Mouse (Mus musculus) gonadal fat pad, adult 2 months (tissue): Measurements from ENCODE around the gene Olfr49. TPM values are rescaled to one million over a fixed set of nuclear protein-coding genes. Genes with fewer than 3 reads are reported as not detected.

Experiments
- DNase-seq: peaks from one replicate; pipeline ENCODE4 v3.0.0-alpha.2; 2012; ENCODE audit warnings: low read depth
- polyA plus RNA-seq: library from polyadenylated mRNA; depleted of rRNA; stranded (reverse); fragments of >200 nt; gene quantifications from 2 replicates; pipeline ENCODE4 v1.2.3, GENCODE M21; 2012; rRNA removed

The Olfr49 gene
- not detected in 2 replicates for polyA plus RNA-seq

DNA sequence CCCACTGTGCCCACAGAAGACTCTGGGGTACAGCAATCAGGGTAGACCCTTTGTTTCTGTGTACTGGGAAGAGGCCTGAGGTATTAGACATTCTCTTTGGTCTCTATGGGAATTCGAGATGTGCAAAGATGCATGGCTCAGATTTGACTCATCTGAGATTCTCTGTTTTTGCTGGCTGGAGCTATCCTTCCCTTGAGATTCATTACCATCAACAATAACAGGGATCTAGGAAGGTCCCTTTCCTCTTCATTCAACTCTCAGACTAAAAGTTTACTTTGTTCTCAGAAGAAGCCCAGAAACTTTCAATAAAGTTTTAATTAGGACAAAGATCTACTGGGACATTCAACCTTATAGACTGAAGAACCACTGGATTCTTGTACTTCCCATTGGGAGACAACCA is at the start of gene Olfr49:
Olfr49 (minus strand) TSS at position 101 of the 400 bp plus-strand sequence.
- no peak for DNase-seq

DNA sequence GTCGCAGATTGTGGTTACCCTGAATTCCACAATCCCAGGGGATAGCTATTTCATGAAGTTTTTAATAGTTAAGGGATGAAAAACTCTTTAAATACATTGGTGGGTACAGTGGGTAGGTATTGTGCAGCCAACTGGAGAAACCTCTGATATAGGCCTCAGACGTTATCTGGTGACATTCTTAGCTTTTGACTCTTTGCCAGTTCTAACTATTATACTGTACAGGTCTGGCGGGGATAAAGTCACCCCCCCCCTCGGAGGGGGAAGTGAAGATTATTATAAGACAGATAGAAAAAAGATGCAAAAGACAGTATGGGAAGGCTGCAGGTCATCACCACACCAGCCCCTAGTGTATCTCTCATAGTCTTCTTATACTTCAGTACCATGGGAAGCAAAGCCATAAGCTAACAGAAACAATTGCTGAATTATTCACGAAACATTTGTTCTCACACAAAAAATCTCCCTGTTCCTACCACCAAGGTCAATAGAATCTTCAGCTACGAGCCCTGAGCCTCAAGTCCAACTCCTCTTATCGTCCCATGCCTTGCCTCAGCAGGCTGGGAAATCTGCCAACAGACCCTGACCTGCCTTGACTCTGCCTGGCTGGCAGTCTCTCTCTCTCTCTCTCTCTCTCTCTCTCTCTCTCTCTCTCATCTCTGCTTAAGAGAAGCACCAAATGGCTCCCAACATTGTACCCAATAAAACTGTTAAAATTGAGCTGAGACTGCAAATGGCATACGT is 48.9 kb upstream of the Olfr49 start:
- DNase-seq, result no peak

DNA sequence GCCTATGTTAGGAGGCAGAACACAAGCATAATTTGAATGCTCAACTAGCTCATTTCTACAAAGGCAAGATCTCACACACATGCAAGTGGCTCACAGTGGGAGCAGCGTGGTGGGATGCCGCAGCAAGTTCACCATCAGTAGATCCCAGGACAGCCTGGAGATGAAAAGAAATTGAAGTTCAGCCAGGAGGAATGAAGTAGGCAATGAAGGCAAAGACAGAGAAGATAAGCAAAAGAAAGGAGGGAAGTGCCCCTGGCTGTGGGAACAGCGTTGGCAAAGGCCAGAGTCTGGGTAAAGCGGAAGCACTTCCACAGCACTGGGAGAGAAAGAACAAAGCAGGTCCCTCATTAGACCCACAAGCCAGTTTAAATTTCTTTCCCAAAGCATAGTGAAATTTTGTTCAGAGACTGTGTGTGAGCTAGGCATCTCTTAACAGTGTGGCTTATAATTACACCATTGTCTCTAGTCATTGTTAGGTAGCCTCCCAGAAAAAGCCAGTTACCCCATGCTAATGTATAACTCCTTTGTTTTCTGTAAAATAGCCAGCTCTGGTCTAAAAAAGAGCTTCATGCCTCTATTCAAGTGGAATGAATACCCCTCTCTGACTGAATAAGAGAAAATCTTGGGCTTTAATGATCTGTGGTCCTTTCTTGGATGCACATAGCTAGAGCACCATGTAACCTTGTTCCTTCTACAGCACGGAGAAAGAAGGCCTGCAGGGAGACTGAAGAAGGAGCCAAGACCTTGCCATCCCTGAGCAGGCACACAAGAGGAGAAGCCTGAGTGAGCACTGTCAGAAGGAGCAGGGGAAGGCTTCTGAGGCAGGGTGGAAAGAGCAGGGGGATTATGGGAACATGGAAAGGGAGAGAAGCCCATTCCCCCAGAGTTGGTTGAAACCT is 47.7 kb upstream of the Olfr49 start:
- DNase-seq, result no peak

DNA sequence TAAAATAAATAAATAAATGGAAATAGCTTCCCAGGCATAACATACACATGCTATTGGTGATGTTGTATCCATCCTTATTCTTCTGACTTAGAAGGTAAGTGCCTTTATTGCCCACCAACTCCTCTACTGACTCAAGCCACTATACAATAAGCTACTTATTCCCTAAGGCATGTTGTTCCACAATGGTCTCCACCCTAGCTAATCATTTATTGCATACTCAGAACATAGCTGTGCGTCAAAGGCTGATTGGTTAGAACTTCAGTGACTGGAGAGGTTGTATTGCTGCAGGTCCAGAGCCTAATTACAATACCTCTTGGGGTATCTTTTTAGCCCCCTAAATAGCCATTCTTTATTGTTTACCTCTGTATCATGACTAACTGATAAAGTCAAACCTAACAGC is 46.4 kb upstream of the Olfr49 start:
- no peak for DNase-seq

DNA sequence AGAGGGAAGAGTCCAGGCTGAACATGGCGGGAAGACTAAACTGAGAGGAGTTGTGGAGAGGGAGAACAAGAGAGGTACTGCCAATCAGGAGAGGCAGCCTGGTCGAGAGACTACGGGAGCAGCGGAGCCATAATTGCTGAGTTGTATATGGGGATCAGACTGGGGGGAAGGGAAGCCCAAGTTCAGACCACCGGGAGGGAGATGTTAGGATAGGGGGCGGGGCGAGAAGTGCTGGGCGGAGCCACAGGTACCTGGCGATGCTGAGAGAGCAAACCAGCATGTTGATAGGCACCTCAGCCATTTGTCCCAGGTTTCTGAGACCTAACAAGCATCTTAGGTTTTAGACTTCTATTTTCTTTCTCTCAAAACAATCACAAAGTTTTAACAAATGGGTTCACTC is 44.5 kb upstream of the Olfr49 start:
- DNase-seq, result no peak

DNA sequence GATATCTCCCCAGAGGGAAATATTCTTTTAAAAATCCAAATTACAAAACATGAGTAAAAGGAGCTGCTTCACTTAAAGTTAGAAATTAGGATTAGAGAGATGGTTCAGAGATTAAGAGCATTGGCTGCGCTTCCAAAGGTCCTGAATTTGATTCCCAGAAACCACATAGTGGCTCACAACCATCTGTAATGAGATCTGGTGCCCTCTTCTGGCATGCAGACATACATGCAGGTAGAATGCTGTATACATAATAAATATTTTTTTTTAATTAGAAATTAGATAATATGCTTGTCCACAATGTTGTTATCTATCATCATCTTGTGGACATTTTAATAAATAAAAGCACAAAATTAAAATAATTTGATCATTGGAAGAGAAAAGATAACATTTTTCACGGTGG is 43.8 kb upstream of the Olfr49 start:
- no peak for DNase-seq

DNA sequence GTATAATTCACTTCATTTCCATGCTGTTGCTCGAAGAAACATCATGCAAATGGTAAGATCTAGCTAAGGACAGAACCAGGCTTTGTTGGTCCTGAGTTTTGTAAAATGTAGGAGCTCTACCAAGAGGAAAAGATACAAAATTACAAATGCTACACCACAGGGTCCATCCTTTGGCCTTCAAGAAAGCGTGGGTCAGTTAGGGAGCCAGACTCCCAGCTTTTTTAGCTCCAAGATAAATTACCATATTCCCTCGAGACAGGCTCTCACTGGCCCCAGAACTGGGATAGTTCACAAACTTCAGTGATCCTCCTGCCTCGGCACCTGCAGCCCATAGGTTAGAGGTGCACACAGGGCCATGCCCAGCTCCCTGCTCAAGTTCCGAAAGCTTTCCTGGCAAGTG is 39.7 kb upstream of the Olfr49 start:
- DNase-seq, result no peak

DNA sequence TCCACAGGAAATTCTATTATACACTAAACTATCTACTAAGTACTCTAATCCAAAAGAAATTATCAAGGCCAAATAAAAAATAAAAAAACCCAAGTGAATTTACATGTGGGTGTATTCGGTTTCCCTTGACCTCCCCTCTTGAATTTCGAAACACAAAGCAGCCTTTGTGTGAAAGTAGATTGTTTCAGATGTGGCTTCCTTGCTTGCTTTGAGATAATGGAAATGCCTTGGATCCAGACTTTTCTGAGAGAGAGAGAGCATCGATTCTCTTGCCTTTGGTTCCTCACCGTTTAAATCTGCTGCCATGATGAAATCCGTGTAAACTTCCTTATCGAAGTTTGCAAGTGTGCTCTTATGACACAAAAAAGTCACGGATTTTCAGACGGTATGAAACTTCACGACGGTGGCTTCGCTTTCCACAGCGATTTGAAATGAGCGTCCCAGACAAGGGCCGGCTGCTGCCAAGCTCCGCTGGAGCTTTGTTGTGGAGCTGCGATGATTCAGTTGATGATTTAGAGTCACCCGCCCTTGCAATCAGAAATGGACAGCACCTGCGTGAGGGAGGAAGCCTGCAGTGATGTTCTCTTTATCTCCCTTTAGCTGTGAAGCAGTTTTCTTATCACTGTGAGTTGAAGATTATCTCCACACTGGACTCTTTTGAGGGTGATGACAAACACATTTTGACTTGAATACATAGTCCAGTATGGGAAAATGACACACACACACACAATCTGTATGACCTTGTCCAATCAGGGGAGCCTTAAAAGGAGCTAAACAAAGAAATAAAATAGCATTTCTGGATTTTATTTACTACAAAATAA is 37.0 kb upstream of the Olfr49 start:
- no peak for DNase-seq

DNA sequence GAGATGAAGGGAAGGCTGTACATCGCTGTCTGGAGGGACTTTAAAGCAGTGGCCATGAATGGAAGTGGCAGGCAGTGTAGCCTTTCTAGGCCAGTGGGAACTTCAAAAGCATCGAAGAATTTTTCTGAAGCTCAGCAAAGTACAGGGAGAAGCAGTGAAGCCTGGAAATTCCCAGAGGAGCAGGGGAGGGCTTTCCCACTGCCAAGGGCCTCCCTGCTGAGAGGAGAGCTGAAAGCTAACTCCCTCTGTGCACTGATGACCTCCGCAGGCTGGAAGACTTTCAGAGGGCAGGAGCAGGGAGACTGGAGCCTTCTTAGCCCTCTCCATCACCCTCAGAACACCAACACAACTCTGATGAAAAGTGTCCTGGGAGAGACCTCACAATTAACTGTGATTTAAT is 27.0 kb upstream of the Olfr49 start:
- no peak for DNase-seq

DNA sequence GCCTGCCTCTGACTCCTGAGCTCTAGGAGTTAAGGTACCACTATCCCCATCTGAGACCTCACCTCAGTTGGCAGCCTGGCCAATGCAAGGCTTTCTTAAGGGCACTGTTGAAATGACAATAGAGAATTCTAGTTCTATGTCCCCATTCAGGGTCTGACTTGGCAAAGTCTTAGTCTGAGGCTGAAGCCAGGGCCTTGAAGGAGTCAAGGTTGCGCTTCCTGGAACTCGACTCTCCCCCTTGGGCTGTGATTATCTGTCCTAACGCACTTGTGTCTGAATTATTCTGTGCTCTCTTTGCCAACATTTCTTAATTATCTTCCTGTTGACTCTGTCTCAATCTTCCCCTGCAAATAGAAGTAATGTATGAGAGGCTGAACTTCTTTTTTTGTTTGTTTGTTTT is 15.9 kb upstream of the Olfr49 start:
- DNase-seq, result peak; percentile 78

DNA sequence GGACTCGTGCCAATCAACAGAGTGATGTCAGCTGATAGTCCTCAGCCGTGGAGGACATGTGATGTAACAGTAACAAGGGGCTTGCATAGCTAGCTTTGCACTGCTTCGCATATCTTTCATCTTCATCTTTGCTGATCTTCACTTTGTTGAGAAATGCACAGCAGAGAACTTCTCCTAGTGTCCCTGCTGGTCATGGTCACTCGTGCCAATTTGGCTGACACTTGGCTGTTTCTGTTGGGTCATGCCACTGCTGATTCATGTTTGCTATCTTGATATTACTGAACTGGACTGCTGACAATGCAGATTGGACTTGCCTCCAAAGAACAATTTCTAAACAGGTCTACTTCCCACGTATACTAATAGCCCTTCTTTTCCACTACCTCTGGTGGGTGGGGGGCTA is 15.4 kb upstream of the Olfr49 start:
- DNase-seq, result peak; percentile 79

DNA sequence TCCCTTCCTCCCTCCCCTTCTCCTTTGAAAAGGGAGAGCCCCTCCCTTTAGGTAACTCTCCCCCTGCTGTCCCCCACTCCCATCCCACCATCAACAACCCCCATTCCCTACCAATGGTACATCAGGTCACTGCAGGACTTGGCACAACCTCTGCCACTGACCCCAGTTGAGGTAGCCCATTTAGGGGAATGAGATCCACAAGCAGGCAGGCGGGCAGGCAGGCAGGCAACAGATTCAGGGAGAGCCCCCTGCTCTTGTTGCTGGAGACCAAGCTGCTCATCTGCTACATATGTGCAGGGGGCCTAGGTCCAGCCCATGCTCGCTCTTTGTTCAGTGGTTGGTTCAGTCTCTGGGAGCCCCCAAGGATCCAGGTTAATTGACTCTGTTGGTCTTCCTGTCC is 8.3 kb downstream of the Olfr49 start:
- no peak for DNase-seq

DNA sequence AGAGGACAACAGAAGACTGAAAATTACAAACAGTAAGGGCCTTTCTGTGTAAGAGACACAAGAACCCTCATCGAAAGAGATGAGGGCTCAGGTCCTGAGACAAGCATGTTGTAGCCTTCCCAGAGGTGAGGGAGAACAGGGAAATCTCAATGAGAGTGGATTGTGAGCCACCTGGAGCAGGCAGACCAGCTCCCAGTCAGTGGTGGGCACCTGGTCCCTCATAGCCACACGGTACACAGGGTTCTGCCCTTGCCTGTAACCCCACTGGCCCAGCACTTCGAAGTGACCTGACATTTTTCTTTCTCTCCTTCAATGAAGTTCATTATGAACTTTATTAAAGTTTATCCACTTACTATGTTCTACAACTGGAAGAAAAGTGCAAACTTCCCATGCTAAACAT is 12.0 kb downstream of the Olfr49 start:
- DNase-seq, result no peak

DNA sequence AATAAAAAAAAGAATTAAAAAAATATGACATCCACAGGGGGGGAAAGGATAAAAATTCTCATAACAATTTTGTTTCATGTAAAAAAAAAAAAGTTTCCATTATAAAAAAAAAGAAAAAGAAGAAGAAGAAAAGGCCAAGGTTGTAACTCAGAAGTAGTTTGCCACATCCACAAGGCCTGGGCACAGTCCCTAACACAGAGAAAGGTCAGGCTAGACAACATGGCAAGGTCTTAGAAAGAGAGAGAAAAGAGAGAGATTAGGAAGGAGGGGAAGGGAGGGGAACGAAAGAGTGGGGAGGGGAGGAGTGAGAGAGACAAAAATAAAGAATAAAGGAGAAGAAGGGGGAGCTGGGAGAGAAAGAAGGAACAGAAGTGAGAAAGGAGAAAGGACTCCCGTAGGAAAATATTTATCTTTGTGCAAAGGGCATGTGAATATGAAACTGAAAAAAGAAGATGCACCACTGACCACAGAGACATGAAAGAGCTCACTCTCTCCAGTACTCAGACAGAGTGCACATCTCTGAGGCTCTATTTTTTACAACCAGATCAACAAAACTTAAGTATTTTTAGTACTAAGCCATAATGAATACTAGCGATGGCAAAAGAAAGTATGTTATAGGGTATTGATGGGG is 12.6 kb downstream of the Olfr49 start:
- no peak for DNase-seq

DNA sequence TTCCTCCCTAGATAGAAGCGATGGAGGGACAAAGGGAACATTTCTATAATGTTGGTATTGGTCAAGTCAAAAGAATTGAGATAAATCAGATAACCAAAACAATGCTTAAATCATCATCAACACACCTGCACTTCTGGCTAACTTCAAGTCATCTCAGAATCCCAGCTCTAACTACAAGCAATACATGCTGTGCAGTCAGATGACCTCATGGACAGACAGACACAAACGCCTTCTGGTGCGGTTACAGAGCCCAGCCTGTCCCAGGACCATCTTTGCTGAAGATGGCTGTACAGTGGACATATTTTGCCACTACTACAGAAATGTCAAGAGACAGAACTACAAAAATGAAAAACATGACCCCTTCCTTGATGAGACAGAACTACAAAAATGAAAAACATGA is 14.3 kb downstream of the Olfr49 start:
- no peak for DNase-seq

DNA sequence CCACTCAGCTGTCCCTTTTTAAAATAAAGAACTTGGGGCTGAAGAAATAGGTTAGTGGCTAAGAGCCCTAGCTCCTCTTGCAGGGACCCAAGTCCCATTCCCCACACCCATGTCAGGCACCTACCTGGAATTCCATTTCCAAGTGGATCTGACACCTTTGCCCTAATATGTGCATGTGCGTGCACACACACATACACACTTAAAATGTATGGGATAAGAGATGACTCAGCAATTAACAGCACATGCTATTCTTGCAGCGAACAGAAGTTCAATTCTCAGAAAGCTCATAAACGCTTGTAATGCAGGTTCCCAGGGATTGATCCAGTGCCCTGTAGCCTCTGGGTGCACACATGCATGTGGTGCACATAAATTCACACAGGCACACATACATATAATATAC is 15.2 kb downstream of the Olfr49 start:
- DNase-seq, result no peak

DNA sequence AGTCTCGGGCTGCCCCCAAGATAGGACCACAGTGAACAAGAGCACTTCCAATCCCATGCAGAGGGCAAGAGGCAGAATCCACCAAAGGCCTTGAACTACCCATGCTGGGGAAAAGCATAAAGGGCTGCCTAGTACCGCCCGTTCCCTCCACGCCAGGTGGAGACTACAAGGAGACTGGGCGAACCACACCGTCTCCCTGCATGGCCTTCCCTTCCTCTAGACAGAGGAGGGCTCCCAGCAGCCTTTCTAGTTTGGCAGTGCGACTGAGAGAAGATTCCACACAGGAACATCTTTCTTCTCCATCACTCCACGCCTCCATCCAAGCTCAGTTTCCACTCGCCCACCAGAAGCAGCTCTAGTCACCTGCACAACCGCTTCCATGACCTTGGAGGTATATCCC is 16.8 kb downstream of the Olfr49 start:
- DNase-seq, result no peak

DNA sequence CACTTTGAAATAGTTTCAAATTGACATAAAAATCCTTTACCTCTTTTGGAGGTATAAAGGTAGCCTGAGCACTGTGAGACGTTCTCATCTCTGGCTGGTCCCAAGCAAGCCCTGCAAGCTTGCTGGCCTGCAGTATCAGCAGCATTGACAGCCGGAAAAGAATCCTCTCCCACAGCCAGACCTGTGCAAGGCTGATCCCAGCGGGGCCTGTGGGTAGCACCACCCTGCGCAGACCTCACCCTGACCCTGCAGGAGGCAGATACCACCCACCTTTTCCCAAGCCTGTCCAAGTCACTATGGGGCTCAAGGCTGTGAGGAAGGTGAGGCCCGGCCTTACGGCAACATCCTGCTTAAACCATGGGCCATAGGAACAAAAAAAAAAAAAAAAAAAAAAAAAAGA is 18.8 kb downstream of the Olfr49 start:
- DNase-seq, result no peak

DNA sequence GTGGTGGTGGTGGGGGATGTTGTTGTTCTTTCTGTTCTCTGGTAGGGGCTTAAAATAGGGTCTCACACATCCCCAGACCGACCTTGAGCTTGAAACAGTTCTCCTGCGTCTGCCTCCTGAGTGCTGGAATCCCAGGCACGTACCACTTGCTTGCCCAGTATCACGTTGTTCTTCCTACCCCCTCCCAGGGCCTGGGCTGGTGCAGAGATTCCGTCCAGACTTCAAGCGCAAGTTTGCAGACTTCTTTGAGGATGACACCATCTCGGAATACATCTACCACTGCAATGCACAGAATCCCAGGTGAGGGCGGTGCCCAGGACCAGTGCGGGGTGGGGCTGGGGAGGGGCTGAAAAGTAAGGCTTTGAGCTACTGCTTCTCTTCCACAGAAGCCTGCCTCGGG is 19.6 kb downstream of the Olfr49 start:
- DNase-seq, result no peak

DNA sequence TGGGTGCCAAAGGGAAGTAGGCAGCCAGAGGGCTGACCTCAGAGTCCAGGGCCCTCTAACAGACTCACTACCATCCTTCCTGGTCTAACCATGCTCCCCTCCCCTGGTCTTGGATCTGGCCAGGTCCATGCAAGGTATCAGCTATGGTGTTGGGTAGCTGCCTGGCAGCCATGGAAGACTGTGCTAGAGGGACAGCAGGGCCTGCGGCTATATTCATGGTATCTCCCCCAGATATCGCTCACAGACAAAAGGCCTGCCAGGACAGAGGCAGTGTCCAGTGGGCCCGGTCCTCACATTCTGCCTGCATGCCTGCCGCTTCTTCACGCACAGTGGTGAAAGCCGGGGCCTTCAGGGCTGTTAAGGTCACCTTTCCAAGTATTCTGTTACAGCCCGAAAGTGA is 20.5 kb downstream of the Olfr49 start:
- no peak for DNase-seq

DNA sequence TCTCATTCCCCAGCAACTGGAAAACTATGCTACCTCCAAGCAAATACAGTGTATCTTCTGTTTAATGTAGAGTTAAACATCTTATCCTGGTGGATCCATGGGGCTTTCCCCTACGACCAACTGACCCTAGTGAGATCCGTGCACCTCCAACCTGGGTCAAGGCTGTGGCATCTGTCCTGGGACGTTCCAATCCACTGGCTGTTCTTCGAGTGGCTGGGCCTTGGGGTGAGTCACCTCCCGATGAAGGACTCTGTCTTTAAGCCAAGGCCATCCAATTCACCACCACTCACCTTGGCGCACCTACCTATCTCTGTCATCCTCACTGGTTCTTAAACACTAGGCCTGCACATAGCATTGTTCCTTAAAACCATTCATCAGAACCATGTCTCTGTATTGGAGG is 21.6 kb downstream of the Olfr49 start:
- DNase-seq, result no peak

DNA sequence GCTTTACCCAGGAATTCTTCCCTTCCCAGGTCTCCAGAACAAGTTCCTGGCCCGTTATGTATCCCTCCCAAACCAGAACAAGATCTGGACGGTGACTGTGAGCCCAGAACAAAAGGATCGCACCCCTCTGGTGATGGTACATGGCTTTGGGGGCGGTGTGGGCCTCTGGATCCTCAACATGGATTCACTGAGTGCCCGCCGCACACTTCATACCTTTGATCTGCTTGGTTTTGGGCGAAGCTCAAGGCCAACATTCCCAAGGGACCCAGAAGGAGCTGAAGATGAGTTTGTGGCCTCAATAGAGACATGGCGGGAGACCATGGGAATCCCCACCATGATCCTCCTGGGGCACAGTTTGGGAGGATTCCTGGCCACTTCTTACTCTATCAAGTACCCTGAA is 22.1 kb downstream of the Olfr49 start:
- DNase-seq, result no peak
